Mouse (Mus musculus) myocyte (in vitro differentiated cells): ENCODE measurements around the gene Rpsa. TPM values are rescaled to one million over a fixed set of nuclear protein-coding genes. Genes with fewer than 3 reads are reported as not detected.

Source experiments
- H3K27me3 ChIP-seq: one replicate; pipeline ENCODE4 v1.6.1; 2011; ENCODE audit not compliant: control insufficient read depth, insufficient read depth, insufficient read length
- H3K36me3 ChIP-seq: one replicate; pipeline ENCODE4 v1.6.1; 2011; ENCODE audit not compliant: control insufficient read depth, insufficient read depth
- H3K4me2 ChIP-seq: one replicate; pipeline ENCODE4 v1.6.1; 2011; ENCODE audit warnings: low read depth, control low read depth
- H3K4me3 ChIP-seq: one replicate; pipeline ENCODE4 v1.5.1; 2011; ENCODE audit warnings: mild to moderate bottlenecking, control low read depth, moderate library complexity
- H3K79me2 ChIP-seq: one replicate; pipeline ENCODE4 v1.6.1; 2011; ENCODE audit not compliant: control insufficient read depth, insufficient read depth
- H3ac ChIP-seq: one replicate; pipeline ENCODE4 v1.6.1; 2011; ENCODE audit not compliant: control insufficient read depth, insufficient read length
- CEBPB ChIP-seq: IDR thresholded peaks from 2 replicates; pipeline ENCODE4 v1.6.1; 2011; ENCODE audit warnings: mild to moderate bottlenecking, moderate library complexity; ENCODE audit not compliant: poor library complexity, insufficient read depth, severe bottlenecking
- E2F4 ChIP-seq: IDR thresholded peaks from one replicate; pipeline ENCODE4 v1.6.1; 2011; ENCODE audit warnings: mild to moderate bottlenecking, control low read depth, moderate library complexity; ENCODE audit not compliant: insufficient read depth
- MAX ChIP-seq: IDR thresholded peaks from one replicate; pipeline ENCODE4 v1.6.1; 2011; ENCODE audit warnings: low read depth, mild to moderate bottlenecking, control low read depth
- MYOD1 ChIP-seq, 3 experiments: IDR thresholded peaks; one replicate each; pipeline ENCODE4 v1.6.1; 2011; ENCODE audit warnings: control low read depth in 2 of 3, low read depth in 2 of 3, mild to moderate bottlenecking in 2 of 3, moderate library complexity in 1 of 3; ENCODE audit not compliant: insufficient read length in 2 of 3, control insufficient read depth in 1 of 3
- MYOG ChIP-seq, 3 experiments: IDR thresholded peaks; one replicate each; pipeline ENCODE4 v1.6.1; 2011; ENCODE audit warnings: control low read depth in 2 of 3, low read depth in 2 of 3, mild to moderate bottlenecking in 2 of 3; ENCODE audit not compliant: insufficient read length in 2 of 3, control insufficient read depth in 1 of 3, insufficient read depth in 1 of 3
- POLR2A ChIP-seq: IDR thresholded peaks from one replicate; pipeline ENCODE4 v1.6.1; 2011; ENCODE audit warnings: low read depth, mild to moderate bottlenecking, control low read depth, moderate library complexity; ENCODE audit not compliant: insufficient read length
- POLR2AphosphoS2 ChIP-seq: IDR thresholded peaks from one replicate; pipeline ENCODE4 v1.6.1; 2011; ENCODE audit warnings: low read depth, control low read depth; ENCODE audit not compliant: insufficient read length
- REST ChIP-seq: IDR thresholded peaks from one replicate; pipeline ENCODE4 v1.6.1; 2011; ENCODE audit warnings: mild to moderate bottlenecking, control low read depth, moderate library complexity; ENCODE audit not compliant: insufficient read depth, insufficient read length
- SRF ChIP-seq: IDR thresholded peaks from one replicate; pipeline ENCODE4 v1.6.1; 2011; ENCODE audit warnings: low read depth; ENCODE audit not compliant: control insufficient read depth, insufficient read length
- TCF12 ChIP-seq: IDR thresholded peaks from one replicate; pipeline ENCODE4 v1.6.1; 2011; ENCODE audit warnings: mild to moderate bottlenecking, control low read depth; ENCODE audit not compliant: poor library complexity, insufficient read depth, severe bottlenecking
- TCF3 ChIP-seq: IDR thresholded peaks from one replicate; pipeline ENCODE4 v1.6.1; 2011; ENCODE audit warnings: low read depth, control low read depth; ENCODE audit not compliant: insufficient read length
- USF1 ChIP-seq: IDR thresholded peaks from one replicate; pipeline ENCODE4 v1.6.1; 2011; ENCODE audit warnings: low read depth, mild to moderate bottlenecking, control low read depth, moderate library complexity
- polyA plus RNA-seq: library from polyadenylated mRNA; unstranded; fragments of >200 nt; fragmentation: generic; extraction: Trizol; gene quantifications from one replicate; pipeline ENCODE4 v1.2.1, GENCODE M21; 2012; ENCODE audit warnings: missing spikeins

Rpsa gene
- polyA plus RNA-seq, 1 experiment: 2,555 TPM

GRCm38 (mm10) chr9:120081967-120082366 is 45.5 kb upstream of the Rpsa start:
- H3K36me3 ChIP-seq: no peaks in the 10 kb centered on the region
- H3K27me3 ChIP-seq: peaks cover 5% of the 10 kb centered on the region
- no peak overlapping the region for H3K4me2 ChIP-seq
- no peak overlapping the region for H3ac ChIP-seq
- no peak overlapping the region for H3K4me3 ChIP-seq
- TF ChIP-seq POLR2AphosphoS2 (no peak), MYOD1 (IDR thresholded peaks at IDR 0.05; ENCODE audit: control insufficient read depth in 1 of 3, insufficient read length in 2 of 3, low read depth in 2 of 3) (no peak), TCF12 (no peak), E2F4 (no peak), CEBPB (no peak), USF1 (no peak), MAX (no peak), MYOG (IDR thresholded peaks at IDR 0.05; ENCODE audit: control insufficient read depth in 1 of 3, insufficient read depth in 1 of 3, insufficient read length in 2 of 3, low read depth in 2 of 3) (no peak), REST (no peak), SRF (no peak), POLR2A (no peak), TCF3 (no peak)
- no peaks in the 10 kb centered on the region for H3K79me2 ChIP-seq

GRCm38 (mm10) chr9:120082691-120083090 is 44.8 kb upstream of the Rpsa start:
- H3K4me2 ChIP-seq: no peak overlapping the region
- H3K27me3 ChIP-seq: peaks cover 5% of the 10 kb centered on the region
- no peaks in the 10 kb centered on the region for H3K79me2 ChIP-seq
- no peak overlapping the region for H3ac ChIP-seq
- no peak overlapping the region for H3K4me3 ChIP-seq
- no peaks in the 10 kb centered on the region for H3K36me3 ChIP-seq
- TF ChIP-seq USF1: no peak
- no peak for TF ChIP-seq TCF12
- TF ChIP-seq CEBPB: no peak
- TF ChIP-seq TCF3: no peak
- TF ChIP-seq POLR2A: no peak
- no peak for TF ChIP-seq POLR2AphosphoS2
- TF ChIP-seq MYOD1 (IDR thresholded peaks at IDR 0.05; ENCODE audit: control insufficient read depth in 1 of 3, insufficient read length in 2 of 3, low read depth in 2 of 3): no peak
- no peak for TF ChIP-seq REST
- no peak for TF ChIP-seq MAX
- TF ChIP-seq E2F4: no peak
- TF ChIP-seq SRF: no peak
- no peak for TF ChIP-seq MYOG (IDR thresholded peaks at IDR 0.05; ENCODE audit: control insufficient read depth in 1 of 3, insufficient read depth in 1 of 3, insufficient read length in 2 of 3, low read depth in 2 of 3)

GRCm38 (mm10) chr9:120083158-120083894 is 44.2 kb upstream of the Rpsa start:
- H3K4me2 ChIP-seq: no peak overlapping the region
- H3K79me2 ChIP-seq: no peaks in the 10 kb centered on the region
- H3K4me3 ChIP-seq: no peak overlapping the region
- H3K27me3 ChIP-seq: peaks cover 5% of the 10 kb centered on the region
- H3ac ChIP-seq: no peak overlapping the region
- TF ChIP-seq MYOG (IDR thresholded peaks at IDR 0.05; ENCODE audit: control insufficient read depth in 1 of 3, insufficient read depth in 1 of 3, insufficient read length in 2 of 3, low read depth in 2 of 3): no peak
- no peaks in the 10 kb centered on the region for H3K36me3 ChIP-seq

GRCm38 (mm10) chr9:120084406-120084805 is 43.1 kb upstream of the Rpsa start:
- no peak overlapping the region for H3ac ChIP-seq
- no peak overlapping the region for H3K4me2 ChIP-seq
- no peaks in the 10 kb centered on the region for H3K36me3 ChIP-seq
- H3K79me2 ChIP-seq: no peaks in the 10 kb centered on the region
- H3K27me3 ChIP-seq: peaks cover 5% of the 10 kb centered on the region
- no peak for TF ChIP-seq MYOD1 (IDR thresholded peaks at IDR 0.05; ENCODE audit: control insufficient read depth in 1 of 3, insufficient read length in 2 of 3, low read depth in 2 of 3)
- H3K4me3 ChIP-seq: no peak overlapping the region

- no peak overlapping the region for H3K4me2 ChIP-seq
- TF ChIP-seq MYOG (IDR thresholded peaks at IDR 0.05; ENCODE audit: control insufficient read depth in 1 of 3, insufficient read depth in 1 of 3, insufficient read length in 2 of 3, low read depth in 2 of 3) (no peak), CEBPB (no peak), MYOD1 (IDR thresholded peaks at IDR 0.05; ENCODE audit: control insufficient read depth in 1 of 3, insufficient read length in 2 of 3, low read depth in 2 of 3) (no peak), TCF3 (no peak), E2F4 (no peak), SRF (no peak), TCF12 (no peak), POLR2A (no peak), POLR2AphosphoS2 (no peak), MAX (no peak), USF1 (no peak), REST (no peak)
These were observed 38.4 kb upstream of the Rpsa start for GRCm38 (mm10) chr9:120089125-120089524.

More at GRCm38 (mm10) chr9:120089125-120089524, 38.4 kb upstream of the Rpsa start:
- Histone ChIP-seq H3K27me3 (no peaks in the 10 kb centered on the region), H3ac (no peak overlapping the region), H3K4me3 (no peak overlapping the region), H3K79me2 (no peaks in the 10 kb centered on the region), H3K36me3 (no peaks in the 10 kb centered on the region)
